Mouse (Mus musculus): ENCODE data around the gene Adam1a.
A peak's percentile ranks its signal among the peaks of the same experiment; 100 is the strongest.

The Adam1a gene

DNA sequence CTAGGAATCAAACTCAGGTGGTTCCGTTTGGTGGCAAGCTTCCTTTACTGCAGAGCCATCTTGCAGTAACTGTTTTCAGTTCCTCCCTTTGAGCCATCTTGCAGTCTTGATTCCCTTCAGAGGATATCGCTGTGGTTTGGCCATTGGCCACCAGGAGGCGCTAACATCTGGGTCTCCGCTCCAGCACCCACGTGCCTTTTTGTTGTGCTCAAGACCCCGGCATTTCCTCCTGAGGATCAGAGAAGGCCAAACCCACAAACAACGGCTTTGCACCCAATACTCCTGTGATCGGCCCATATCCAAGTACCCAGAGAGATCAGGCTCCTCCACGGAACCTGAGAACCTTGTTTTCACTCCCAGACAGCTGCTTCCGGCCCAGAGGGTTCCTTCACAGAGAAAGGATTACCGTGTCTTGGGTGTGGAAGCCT, 19.2 kb upstream of the Adam1a start:
- peak; percentile 83 to 92 for DNase-seq (ENCODE audit: low spot score in 2 of 2)

DNA sequence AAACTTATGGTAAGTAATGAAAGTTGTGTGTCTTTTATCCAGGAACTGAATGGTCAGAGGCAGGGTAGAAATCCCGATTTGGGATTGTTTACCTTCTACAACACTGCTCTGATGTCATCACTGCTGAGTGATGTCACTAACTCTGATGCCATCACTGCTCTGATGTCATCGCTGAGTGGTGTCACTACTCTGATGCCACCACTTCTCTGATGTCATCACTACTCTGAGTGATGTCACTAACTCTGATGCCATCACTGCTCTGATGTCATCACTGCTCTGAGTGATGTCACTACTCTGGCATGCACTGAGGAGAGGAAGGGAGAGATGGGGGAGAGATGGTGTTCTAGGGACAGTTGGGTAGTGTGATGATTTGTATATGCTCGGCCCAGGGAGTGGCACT, 17.2 kb upstream of the Adam1a start:
- no peak for DNase-seq (ENCODE audit: low spot score in 2 of 2)

- no peak for DNase-seq (ENCODE audit: low spot score in 2 of 2)
These were observed 3.9 kb upstream of the Adam1a start for GRCm38 (mm10) chr5:121549196-121549595.

DNA sequence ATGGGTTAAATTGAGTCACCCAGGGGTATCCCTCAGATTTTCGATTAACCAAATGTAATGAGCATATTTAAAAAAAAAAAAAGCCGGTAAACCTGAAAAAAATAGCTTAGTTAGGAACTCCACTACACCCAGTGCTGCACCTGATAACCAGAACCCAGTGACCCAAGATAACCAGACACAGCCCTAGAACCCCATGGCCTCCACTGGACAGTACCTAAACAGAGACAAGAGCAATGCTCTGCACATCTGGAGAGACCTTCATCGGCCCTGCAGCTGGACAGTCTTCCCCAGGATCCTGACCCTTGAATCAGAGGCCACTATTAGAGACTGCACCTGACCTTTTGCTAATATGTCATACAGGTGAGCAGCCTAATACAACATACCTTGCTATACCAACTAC, 1.8 kb upstream of the Adam1a start:
- DNase-seq (ENCODE audit: low spot score in 2 of 2), result no peak

GRCm38 (mm10) chr5:121546530-121546895, 1.2 kb upstream of the Adam1a start:
- peak; percentile 32 to 41 for DNase-seq (ENCODE audit: low spot score in 2 of 2)

DNA sequence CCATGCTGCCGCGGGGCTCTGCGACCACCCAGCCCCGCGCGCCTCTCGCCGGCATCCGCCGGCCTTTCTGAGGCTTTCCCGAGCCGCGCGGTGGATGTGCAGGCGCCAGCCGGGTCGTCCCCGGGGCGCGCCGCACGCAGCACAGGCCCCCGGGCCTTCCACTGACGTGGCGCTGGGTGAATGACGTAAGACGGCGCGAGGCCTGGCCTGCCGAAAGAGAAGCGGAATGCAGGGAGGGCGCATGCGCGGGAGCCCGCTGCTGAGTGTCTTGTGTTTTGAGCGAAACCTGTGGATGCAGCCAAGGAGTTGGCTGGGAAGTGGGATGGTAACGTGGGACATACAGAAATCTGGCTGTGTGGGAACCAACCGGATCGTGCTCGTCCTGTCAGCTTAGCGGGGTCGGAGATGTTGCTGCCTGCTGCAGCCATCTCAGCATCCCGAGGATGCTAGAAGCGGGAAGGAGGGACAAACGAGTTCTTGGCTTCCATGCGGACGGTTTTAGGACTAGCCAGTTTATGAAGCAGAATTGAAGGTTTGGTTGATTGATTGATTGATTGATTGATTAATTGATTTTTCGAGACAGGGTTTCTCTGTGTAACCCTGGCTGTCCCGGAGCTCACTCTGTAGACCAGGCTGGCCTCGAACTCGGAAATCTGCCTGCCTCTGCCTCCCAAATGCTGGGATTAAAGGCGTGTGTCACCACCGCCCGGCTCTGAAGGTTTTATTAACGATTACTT, 679 bp upstream of the Adam1a start, which contains the start of gene Mapkapk5:
Gene Mapkapk5, minus strand, starts transcription at position 113 of the 737 bp plus-strand sequence.
- DNase-seq (ENCODE audit: low spot score in 2 of 2), result peak; percentile 95 to 97

DNA sequence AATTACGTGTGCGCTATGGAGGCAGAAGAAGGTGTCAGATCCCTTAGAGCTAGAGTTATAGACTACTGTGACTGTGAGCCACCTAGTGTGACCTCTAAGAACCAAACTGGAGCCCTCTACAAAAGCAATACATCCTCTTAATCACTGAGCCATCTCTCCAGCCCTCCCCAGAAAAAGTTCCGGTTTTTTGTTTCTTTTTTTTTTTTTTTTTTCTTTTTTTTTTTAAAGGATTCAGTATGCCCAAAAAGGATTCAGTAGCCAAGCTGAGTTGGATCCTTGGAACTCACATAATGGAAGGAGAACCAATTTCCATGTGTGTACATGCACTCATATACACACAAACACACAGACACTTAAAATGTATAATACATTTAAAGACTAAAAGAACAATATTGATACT, 1.9 kb downstream of the Adam1a start:
- no peak for DNase-seq (ENCODE audit: low spot score in 2 of 2)

GRCm38 (mm10) chr5:121541235-121541634, 4.0 kb downstream of the Adam1a start:
- no peak for DNase-seq (ENCODE audit: low spot score in 2 of 2)

GRCm38 (mm10) chr5:121540066-121540465, 5.2 kb downstream of the Adam1a start:
- DNase-seq (ENCODE audit: low spot score in 2 of 2), result no peak

DNA sequence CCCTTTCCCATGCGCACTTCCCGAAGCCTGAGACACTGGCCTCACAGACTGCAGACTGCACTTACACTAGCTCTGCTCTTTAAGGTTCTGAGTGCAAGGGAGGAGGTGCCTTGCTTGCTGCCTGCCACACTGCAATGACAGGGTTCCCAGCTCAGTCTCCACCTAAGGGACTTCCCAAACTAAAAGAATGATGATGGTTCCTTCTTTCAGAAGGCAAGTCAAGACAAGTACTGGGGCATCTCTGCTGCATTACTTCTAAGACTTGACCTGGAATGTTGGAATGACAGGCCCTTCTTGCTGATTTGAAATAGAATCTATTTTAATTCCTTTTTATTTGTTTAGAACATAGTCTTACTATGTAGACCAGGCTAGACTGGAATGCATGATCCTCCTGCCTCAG, 7.7 kb downstream of the Adam1a start:
- no peak for DNase-seq (ENCODE audit: low spot score in 2 of 2)

DNA sequence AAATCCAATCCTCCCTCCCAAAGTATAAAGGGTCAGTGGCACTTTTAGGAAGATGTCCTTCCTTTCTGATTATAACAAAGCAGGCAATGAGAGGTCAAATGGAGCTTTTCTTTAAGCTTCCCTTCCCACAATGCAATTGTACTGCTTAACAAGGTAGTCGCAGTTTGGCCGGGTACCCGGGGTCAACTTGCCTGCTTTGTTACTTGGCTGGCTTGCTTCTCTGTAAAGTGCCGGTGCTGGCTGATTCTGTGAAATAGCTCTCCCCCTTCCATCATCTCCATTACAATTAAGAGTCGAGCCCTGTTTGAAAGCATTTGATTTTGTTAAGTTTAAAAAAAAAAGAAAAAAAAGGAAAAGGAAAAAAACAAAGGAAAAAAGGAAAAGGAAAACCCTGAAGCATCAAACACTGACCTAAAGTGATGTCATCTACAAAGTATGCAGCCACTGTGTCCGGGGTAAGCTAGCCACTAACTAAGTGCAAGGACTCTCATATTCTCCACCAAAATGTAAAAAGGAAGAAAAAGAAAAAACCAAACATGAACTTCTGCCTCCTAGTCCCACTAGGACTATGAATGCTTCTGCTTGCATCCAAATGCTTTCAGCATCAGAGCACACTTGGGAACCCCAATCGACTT, 8.2 kb downstream of the Adam1a start:
- DNase-seq (ENCODE audit: low spot score in 2 of 2), result no peak

DNA sequence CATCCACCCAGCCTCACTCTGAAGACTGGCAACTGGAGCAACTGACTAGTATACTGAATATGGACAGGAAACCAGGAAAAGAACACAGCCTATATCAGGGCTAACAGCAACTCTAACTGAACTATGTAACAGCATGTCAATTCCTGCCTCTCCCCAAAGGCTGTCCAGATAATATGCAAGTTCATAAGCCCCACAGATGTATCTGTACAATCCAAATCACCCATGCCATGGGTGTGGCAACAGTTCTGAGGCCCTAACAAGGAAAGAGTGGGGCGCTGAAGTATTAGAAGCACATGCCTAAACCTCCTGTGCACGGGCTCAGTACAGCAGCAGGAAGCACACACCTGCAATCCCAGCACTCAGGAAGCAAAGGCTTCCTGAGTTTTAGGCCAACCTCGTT, 10.2 kb downstream of the Adam1a start:
- DNase-seq (ENCODE audit: low spot score in 2 of 2), result no peak

DNA sequence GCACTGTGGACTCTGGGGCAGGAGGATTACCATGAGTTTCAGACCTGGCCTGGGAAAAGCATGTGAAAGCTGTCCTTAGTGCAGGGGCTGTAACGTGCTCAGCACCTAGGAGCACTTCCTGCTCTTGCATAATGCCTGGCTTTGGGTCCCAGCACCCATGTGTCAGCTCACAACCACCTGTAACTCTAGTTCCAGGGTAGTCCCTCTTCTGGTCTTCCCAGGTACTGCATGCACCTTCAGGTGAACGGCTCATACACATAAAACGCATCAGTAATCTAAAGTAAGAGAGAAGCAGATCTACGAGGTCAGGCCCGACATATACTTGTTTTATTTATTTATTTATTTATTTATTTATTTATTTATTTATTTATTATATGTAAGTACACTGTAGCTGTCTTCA, 10.8 kb downstream of the Adam1a start:
- DNase-seq (ENCODE audit: low spot score in 2 of 2), result peak in 1 of 2 experiments; percentile 19

GRCm38 (mm10) chr5:121526961-121527360, 18.3 kb downstream of the Adam1a start:
- no peak for DNase-seq (ENCODE audit: low spot score in 2 of 2)

GRCm38 (mm10) chr5:121526526-121526925, 18.8 kb downstream of the Adam1a start:
- DNase-seq (ENCODE audit: low spot score in 2 of 2), result no peak

- DNase-seq (ENCODE audit: low spot score in 2 of 2), result no peak
These were observed 19.4 kb downstream of the Adam1a start for GRCm38 (mm10) chr5:121525774-121526450.

GRCm38 (mm10) chr5:121519758-121520157, 25.5 kb downstream of the Adam1a start:
- peak; percentile 53 to 76 for DNase-seq (ENCODE audit: low spot score in 2 of 2)

DNA sequence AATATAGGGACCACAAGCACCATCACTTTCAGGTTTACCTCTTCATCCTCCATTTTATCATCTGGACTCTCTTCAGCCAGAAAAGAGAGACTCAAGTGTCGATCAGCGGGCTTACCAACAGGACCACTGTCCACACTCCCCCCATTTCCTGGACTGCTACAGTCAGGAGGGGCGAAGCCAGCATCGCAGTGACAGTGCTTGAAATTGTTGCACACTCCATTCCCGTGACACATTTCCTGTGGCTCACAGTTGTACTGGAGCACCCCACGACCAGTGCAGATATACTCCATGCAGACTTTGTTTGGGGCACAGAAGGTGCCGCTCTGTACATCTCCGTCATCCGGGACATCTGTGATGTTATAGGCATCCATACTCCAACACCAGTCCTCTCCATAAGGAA, 26.3 kb downstream of the Adam1a start:
- DNase-seq (ENCODE audit: low spot score in 2 of 2), result no peak

- DNase-seq (ENCODE audit: low spot score in 2 of 2), result no peak
These were observed 35.3 kb downstream of the Adam1a start for GRCm38 (mm10) chr5:121510009-121510408.

DNA sequence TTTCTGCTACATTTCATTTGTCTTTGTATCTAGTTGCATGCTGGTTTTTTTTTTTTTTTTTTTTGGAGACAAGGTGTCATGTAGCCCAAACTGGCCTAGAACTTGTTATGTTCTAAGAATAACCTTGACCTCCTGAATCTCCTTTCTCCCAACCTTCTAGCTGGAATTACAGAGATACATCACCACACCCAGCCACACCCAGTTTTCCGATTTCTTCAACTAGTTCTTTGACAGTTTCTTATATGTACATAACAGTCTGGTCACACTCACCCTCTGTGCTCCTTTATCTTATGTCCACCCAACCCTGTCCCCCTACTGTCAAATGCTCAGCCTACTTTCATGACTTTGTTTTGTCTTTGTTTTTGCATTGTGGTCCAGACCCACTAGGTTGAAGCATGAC, 38.4 kb downstream of the Adam1a start:
- DNase-seq (ENCODE audit: low spot score in 2 of 2), result no peak

- no peak for DNase-seq (ENCODE audit: low spot score in 2 of 2)
These were observed 42.1 kb downstream of the Adam1a start, which contains the start of gene Adam1b for GRCm38 (mm10) chr5:121503231-121503630. Gene Adam1b (minus strand): TSS chr5:121503435.

GRCm38 (mm10) chr5:121501424-121501996, 43.8 kb downstream of the Adam1a start:
- DNase-seq (ENCODE audit: low spot score in 2 of 2), result peak; percentile 43 to 67

Measured in natural killer cell, adult 2 months (primary cell).